Mouse (Mus musculus): ENCODE measurements around the gene Gm21541.
"Not testable (repeated sequence)": the region's sequence is repeated elsewhere in the genome, so short reads cannot be mapped to it uniquely, and the experiment has no call there.

GRCm38 (mm10) chr4:41941272-41941671, 37.9 kb downstream of the Gm21541 start, which contains the start of gene Gm20878:
- not testable (repeated sequence) for TF ChIP-seq CTCF (IDR thresholded peaks at IDR 0.05; ENCODE audit: extremely low read depth, insufficient read length, insufficient replicate concordance, low read depth, low read length); POLR2A (IDR thresholded peaks at IDR 0.05; ENCODE audit: low read depth, low read length)
